Mouse (Mus musculus) stomach, postnatal 0 days (tissue): Measurements from ENCODE around the gene Rftn1.

Experiments
- CTCF ChIP-seq: IDR thresholded peaks from 2 replicates; pipeline ENCODE4 v1.5.1; 2016; ENCODE audit warnings: antibody characterized with exemption, low read depth, mild to moderate bottlenecking, moderate library complexity
- EP300 ChIP-seq: optimal IDR thresholded peaks from 2 replicates; pipeline ENCODE3; 2016; ENCODE audit warnings: antibody characterized with exemption

DNA sequence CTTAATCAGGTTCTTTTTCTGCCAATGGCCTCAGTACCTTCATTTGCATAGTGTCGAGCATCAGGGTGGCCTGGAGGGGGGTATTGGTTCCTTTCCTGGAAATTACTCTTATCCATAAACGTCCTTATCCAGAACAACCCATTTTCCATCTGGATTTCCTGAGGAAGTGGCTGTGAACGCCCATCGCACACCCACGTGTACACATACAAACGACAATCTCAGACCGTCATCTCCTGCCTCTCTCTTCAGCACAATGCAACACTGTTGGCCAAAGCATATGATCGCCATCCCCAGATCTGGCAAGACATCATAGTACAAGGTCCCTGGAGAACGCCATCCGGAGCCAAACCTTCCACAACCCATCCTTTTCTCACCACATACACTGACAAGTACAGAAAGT, 47.1 kb downstream of the Rftn1 start:
- TF ChIP-seq CTCF (no peak), EP300 (no peak)
